Mouse (Mus musculus): ENCODE measurements at regions not wholly inside any gene's neighbourhood (a gene's known extent, or its start where the extent isn't known, plus 50 kb on each side); places are given as distances from the start of the nearest gene placed in this dataset.

GRCm38 (mm10) chr10:46814271-46814670 is 1236.6 kb downstream of the Hace1 start:
- Histone ChIP-seq H3K4me2 (replicated peaks; ENCODE audit: low read depth, low read length, severe bottlenecking) (no peak overlapping the region), H3K4me3 (replicated peaks; ENCODE audit: low read length) (no peak overlapping the region), H3K9ac (ENCODE audit: low read depth, low read length, severe bottlenecking) (no peak overlapping the region), H3K4me1 (ENCODE audit: control insufficient read depth, insufficient read depth, low read length) (peaks cover 4% of the 10 kb centered on the region; the same call in 1 of the 2 replicates), H3K27me3 (ENCODE audit: control insufficient read depth, insufficient read depth, low read length) (no peaks in the 10 kb centered on the region), H3K36me3 (ENCODE audit: control insufficient read depth, insufficient read depth, low read length) (no peaks in the 10 kb centered on the region), H3K27ac (replicated peaks; ENCODE audit: low read depth, low read length) (no peak overlapping the region), H3K9me3 (ENCODE audit: control insufficient read depth, low read length) (no peaks in the 10 kb centered on the region)
- DNase-seq (ENCODE audit: low spot score) (no peak), ATAC-seq (ENCODE audit: low FRiP score, low read depth) (no peak)
- 64% methylated on average over 1 of the region's 1 CpGs for WGBS
- no peak for TF ChIP-seq POLR2A (IDR thresholded peaks at IDR 0.05; ENCODE audit: borderline replicate concordance, extremely low read depth, insufficient read depth, insufficient read length)

DNA sequence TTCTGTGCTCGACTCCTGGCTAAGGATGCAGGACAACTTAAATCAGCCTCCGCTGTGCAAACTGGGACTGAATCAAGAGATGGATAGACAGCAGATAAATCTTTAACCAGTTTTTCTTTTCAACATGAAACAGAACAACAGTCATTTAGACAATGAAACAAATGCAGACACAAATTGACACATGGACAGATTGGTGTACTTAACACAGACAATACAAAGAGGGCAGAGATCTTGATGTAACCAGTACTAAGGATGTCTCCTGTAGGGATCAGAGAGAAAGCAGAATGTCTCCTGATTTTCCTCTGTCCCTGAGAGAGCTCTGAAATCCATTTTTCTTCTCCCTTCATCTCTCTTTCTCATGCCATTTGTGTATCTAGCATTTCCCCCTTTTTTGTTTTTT is 1241.5 kb downstream of the Hace1 start:
- ATAC-seq (ENCODE audit: low FRiP score, low read depth) (no peak), DNase-seq (ENCODE audit: low spot score) (no peak)
- Histone ChIP-seq H3K4me2 (replicated peaks; ENCODE audit: low read depth, low read length, severe bottlenecking) (no peak overlapping the region), H3K27ac (replicated peaks; ENCODE audit: low read depth, low read length) (no peak overlapping the region), H3K9me3 (ENCODE audit: control insufficient read depth, low read length) (no peaks in the 10 kb centered on the region), H3K4me3 (replicated peaks; ENCODE audit: low read length) (no peak overlapping the region), H3K9ac (ENCODE audit: low read depth, low read length, severe bottlenecking) (no peak overlapping the region), H3K36me3 (ENCODE audit: control insufficient read depth, insufficient read depth, low read length) (no peaks in the 10 kb centered on the region), H3K4me1 (ENCODE audit: control insufficient read depth, insufficient read depth, low read length) (peaks cover 4% of the 10 kb centered on the region; the same call in 1 of the 2 replicates), H3K27me3 (ENCODE audit: control insufficient read depth, insufficient read depth, low read length) (no peaks in the 10 kb centered on the region)
- WGBS = 65% methylated on average over 2 of the region's 2 CpGs
- no peak for TF ChIP-seq POLR2A (IDR thresholded peaks at IDR 0.05; ENCODE audit: borderline replicate concordance, extremely low read depth, insufficient read depth, insufficient read length)

- 96% methylated on average over 1 of the region's 1 CpGs for WGBS
- TF ChIP-seq POLR2A (IDR thresholded peaks at IDR 0.05; ENCODE audit: borderline replicate concordance, extremely low read depth, insufficient read depth, insufficient read length) = no peak
- no peaks in the 10 kb centered on the region for H3K36me3 ChIP-seq (ENCODE audit: control insufficient read depth, insufficient read depth, low read length)
Measured at GRCm38 (mm10) chr10:46819965-46820364, 1242.3 kb downstream of the Hace1 start.

DNA sequence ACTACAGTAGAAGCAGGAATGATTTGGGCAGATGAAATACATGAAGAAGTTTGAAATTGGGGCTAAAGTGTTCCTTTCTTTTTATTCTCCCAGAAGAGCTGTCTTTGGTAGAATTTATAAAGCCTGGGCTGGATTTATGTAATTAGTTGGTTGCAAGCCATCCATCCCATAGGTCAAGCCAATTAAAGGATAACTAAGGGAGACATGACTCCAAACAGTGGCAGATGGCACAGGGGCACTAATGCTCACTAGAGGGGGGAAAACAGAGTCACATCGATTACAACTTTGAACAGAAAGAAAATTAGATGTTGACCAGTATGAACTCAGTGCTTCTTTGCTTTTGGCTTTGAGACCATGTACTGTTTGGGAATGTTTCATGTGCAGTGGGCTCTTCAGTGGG is 1246.2 kb downstream of the Hace1 start:
- no peaks in the 10 kb centered on the region for H3K4me1 ChIP-seq (ENCODE audit: control insufficient read depth, insufficient read depth, low read length)
- DNase-seq (ENCODE audit: low spot score) = no peak
- no peaks in the 10 kb centered on the region for H3K36me3 ChIP-seq (ENCODE audit: control insufficient read depth, insufficient read depth, low read length)
- WGBS = 67% methylated on average over 1 of the region's 1 CpGs
- no peak overlapping the region for H3K27ac ChIP-seq (replicated peaks; ENCODE audit: low read depth, low read length)
- no peak overlapping the region for H3K4me2 ChIP-seq (replicated peaks; ENCODE audit: low read depth, low read length, severe bottlenecking)
- no peak for ATAC-seq (ENCODE audit: low FRiP score, low read depth)
- H3K27me3 ChIP-seq (ENCODE audit: control insufficient read depth, insufficient read depth, low read length) = no peaks in the 10 kb centered on the region
- no peak for TF ChIP-seq POLR2A (IDR thresholded peaks at IDR 0.05; ENCODE audit: borderline replicate concordance, extremely low read depth, insufficient read depth, insufficient read length)
- no peak overlapping the region for H3K4me3 ChIP-seq (replicated peaks; ENCODE audit: low read length)
- no peaks in the 10 kb centered on the region for H3K9me3 ChIP-seq (ENCODE audit: control insufficient read depth, low read length)
- H3K9ac ChIP-seq (ENCODE audit: low read depth, low read length, severe bottlenecking) = no peak overlapping the region

More at GRCm38 (mm10) chr10:46819965-46820364, 1242.3 kb downstream of the Hace1 start:
- no peak overlapping the region for H3K9ac ChIP-seq (ENCODE audit: low read depth, low read length, severe bottlenecking)
- H3K4me2 ChIP-seq (replicated peaks; ENCODE audit: low read depth, low read length, severe bottlenecking) = no peak overlapping the region
- no peaks in the 10 kb centered on the region for H3K9me3 ChIP-seq (ENCODE audit: control insufficient read depth, low read length)
- H3K27me3 ChIP-seq (ENCODE audit: control insufficient read depth, insufficient read depth, low read length) = no peaks in the 10 kb centered on the region
- H3K4me3 ChIP-seq (replicated peaks; ENCODE audit: low read length) = no peak overlapping the region
- H3K27ac ChIP-seq (replicated peaks; ENCODE audit: low read depth, low read length) = no peak overlapping the region
- peaks cover 4% of the 10 kb centered on the region; the same call in 1 of the 2 replicates for H3K4me1 ChIP-seq (ENCODE audit: control insufficient read depth, insufficient read depth, low read length)
- DNase-seq (ENCODE audit: low spot score) (no peak), ATAC-seq (ENCODE audit: low FRiP score, low read depth) (no peak)

GRCm38 (mm10) chr10:46826012-46826411 is 1248.4 kb downstream of the Hace1 start:
- Histone ChIP-seq H3K9ac (ENCODE audit: low read depth, low read length, severe bottlenecking) (no peak overlapping the region), H3K27me3 (ENCODE audit: control insufficient read depth, insufficient read depth, low read length) (no peaks in the 10 kb centered on the region), H3K4me3 (replicated peaks; ENCODE audit: low read length) (no peak overlapping the region), H3K36me3 (ENCODE audit: control insufficient read depth, insufficient read depth, low read length) (no peaks in the 10 kb centered on the region), H3K27ac (replicated peaks; ENCODE audit: low read depth, low read length) (no peak overlapping the region), H3K4me2 (replicated peaks; ENCODE audit: low read depth, low read length, severe bottlenecking) (no peak overlapping the region), H3K4me1 (ENCODE audit: control insufficient read depth, insufficient read depth, low read length) (no peaks in the 10 kb centered on the region), H3K9me3 (ENCODE audit: control insufficient read depth, low read length) (no peaks in the 10 kb centered on the region)
- TF ChIP-seq POLR2A (IDR thresholded peaks at IDR 0.05; ENCODE audit: borderline replicate concordance, extremely low read depth, insufficient read depth, insufficient read length) = no peak
- no peak for DNase-seq (ENCODE audit: low spot score)
- no peak for ATAC-seq (ENCODE audit: low FRiP score, low read depth)
- 66% methylated on average over 3 of the region's 3 CpGs for WGBS

- no peak for ATAC-seq (ENCODE audit: low FRiP score, low read depth)
- Histone ChIP-seq H3K4me1 (ENCODE audit: control insufficient read depth, insufficient read depth, low read length) (no peaks in the 10 kb centered on the region), H3K4me3 (replicated peaks; ENCODE audit: low read length) (no peak overlapping the region), H3K4me2 (replicated peaks; ENCODE audit: low read depth, low read length, severe bottlenecking) (no peak overlapping the region), H3K27me3 (ENCODE audit: control insufficient read depth, insufficient read depth, low read length) (no peaks in the 10 kb centered on the region), H3K36me3 (ENCODE audit: control insufficient read depth, insufficient read depth, low read length) (no peaks in the 10 kb centered on the region), H3K9ac (ENCODE audit: low read depth, low read length, severe bottlenecking) (no peak overlapping the region), H3K9me3 (ENCODE audit: control insufficient read depth, low read length) (no peaks in the 10 kb centered on the region), H3K27ac (replicated peaks; ENCODE audit: low read depth, low read length) (no peak overlapping the region)
- no peak for DNase-seq (ENCODE audit: low spot score)
- no peak for TF ChIP-seq POLR2A (IDR thresholded peaks at IDR 0.05; ENCODE audit: borderline replicate concordance, extremely low read depth, insufficient read depth, insufficient read length)
- WGBS = 82% methylated on average over 1 of the region's 1 CpGs
Measured at GRCm38 (mm10) chr10:46826639-46827038, 1249.0 kb downstream of the Hace1 start.
